Mouse (Mus musculus): ENCODE data around the gene Arl8b. TPM values are rescaled to one million over a fixed set of nuclear protein-coding genes. Genes with fewer than 3 reads are reported as not detected.

Arl8b gene
- 106 and 112 TPM in 2 replicates for polyA plus RNA-seq (2015; fragmentation: Nextera tagmentation; extraction: Ambion mirVana)

- ATAC-seq, result peak; percentile 96
- Histone ChIP-seq H3K27me3 (ENCODE audit: control insufficient read depth, insufficient read depth, low read depth, low read length) (no peaks in the 10 kb centered on the region), H3K4me1 (ENCODE audit: control insufficient read depth, insufficient read depth, low read length) (peaks cover 20% of the 10 kb centered on the region), H3K36me3 (ENCODE audit: control insufficient read depth, insufficient read depth, low read length) (no peaks in the 10 kb centered on the region), H3K27ac (ENCODE audit: low read length) (peak within 1 kb of the TSS; percentile 88), H3K9me3 (replicated peaks; ENCODE audit: control insufficient read depth, low read length, poor library complexity, severe bottlenecking) (no peaks in the 10 kb centered on the region), H3K9ac (ENCODE audit: low read depth, low read length) (peak within 1 kb of the TSS; percentile 96), H3K4me2 (ENCODE audit: low read length) (peak within 1 kb of the TSS; percentile 70), H3K4me3 (ENCODE audit: low read depth, low read length) (peak within 1 kb of the TSS; percentile 100)
- WGBS, result 10% methylated on average over 36 of the region's 36 CpGs
Measured at GRCm38 (mm10) chr6:108782526-108783183, at the start of gene Arl8b. Gene Arl8b, plus strand, starts transcription at chr6:108783099.

- ATAC-seq, result peak; percentile 86
- Histone ChIP-seq H3K9me3 (replicated peaks; ENCODE audit: control insufficient read depth, low read length, poor library complexity, severe bottlenecking) (no peaks in the 10 kb centered on the region), H3K27me3 (ENCODE audit: control insufficient read depth, insufficient read depth, low read depth, low read length) (no peaks in the 10 kb centered on the region), H3K27ac (ENCODE audit: low read length) (no peak overlapping the region), H3K4me1 (ENCODE audit: control insufficient read depth, insufficient read depth, low read length) (no peaks in the 10 kb centered on the region), H3K36me3 (ENCODE audit: control insufficient read depth, insufficient read depth, low read length) (no peaks in the 10 kb centered on the region), H3K4me3 (ENCODE audit: low read depth, low read length) (no peak overlapping the region), H3K4me2 (ENCODE audit: low read length) (no peak overlapping the region), H3K9ac (ENCODE audit: low read depth, low read length) (no peak overlapping the region)
- 57% methylated on average over 9 of the region's 9 CpGs for WGBS
Measured at GRCm38 (mm10) chr6:108735910-108736750, 46.8 kb upstream of the Arl8b start.

- Histone ChIP-seq H3K36me3 (ENCODE audit: control insufficient read depth, insufficient read depth, low read length) (no peaks in the 10 kb centered on the region), H3K4me2 (ENCODE audit: low read length) (no peak overlapping the region)
- ATAC-seq, result no peak
Measured at GRCm38 (mm10) chr6:108738463-108739203, 44.3 kb upstream of the Arl8b start.

GRCm38 (mm10) chr6:108740579-108740978 lies 42.3 kb upstream of the Arl8b start:
- 84% methylated on average over 4 of the region's 4 CpGs for WGBS
- H3K4me2 ChIP-seq (ENCODE audit: low read length), result no peak overlapping the region
- H3K9ac ChIP-seq (ENCODE audit: low read depth, low read length), result no peak overlapping the region
- ATAC-seq, result no peak
- H3K4me3 ChIP-seq (ENCODE audit: low read depth, low read length), result no peak overlapping the region
- no peak overlapping the region for H3K27ac ChIP-seq (ENCODE audit: low read length)
- H3K27me3 ChIP-seq (ENCODE audit: control insufficient read depth, insufficient read depth, low read depth, low read length), result no peaks in the 10 kb centered on the region
- H3K4me1 ChIP-seq (ENCODE audit: control insufficient read depth, insufficient read depth, low read length), result no peaks in the 10 kb centered on the region
- no peaks in the 10 kb centered on the region for H3K36me3 ChIP-seq (ENCODE audit: control insufficient read depth, insufficient read depth, low read length)
- H3K9me3 ChIP-seq (replicated peaks; ENCODE audit: control insufficient read depth, low read length, poor library complexity, severe bottlenecking), result no peaks in the 10 kb centered on the region

More at GRCm38 (mm10) chr6:108738463-108739203, 44.3 kb upstream of the Arl8b start:
- Histone ChIP-seq H3K27me3 (ENCODE audit: control insufficient read depth, insufficient read depth, low read depth, low read length) (no peaks in the 10 kb centered on the region), H3K9ac (ENCODE audit: low read depth, low read length) (no peak overlapping the region), H3K4me1 (ENCODE audit: control insufficient read depth, insufficient read depth, low read length) (no peaks in the 10 kb centered on the region), H3K9me3 (replicated peaks; ENCODE audit: control insufficient read depth, low read length, poor library complexity, severe bottlenecking) (no peaks in the 10 kb centered on the region), H3K4me3 (ENCODE audit: low read depth, low read length) (no peak overlapping the region), H3K27ac (ENCODE audit: low read length) (no peak overlapping the region)
- whole genome bisulfite sequencing, result 73% methylated on average over 9 of the region's 9 CpGs

- Histone ChIP-seq H3K9me3 (replicated peaks; ENCODE audit: control insufficient read depth, low read length, poor library complexity, severe bottlenecking) (no peaks in the 10 kb centered on the region), H3K27me3 (ENCODE audit: control insufficient read depth, insufficient read depth, low read depth, low read length) (no peaks in the 10 kb centered on the region), H3K27ac (ENCODE audit: low read length) (no peak overlapping the region), H3K4me3 (ENCODE audit: low read depth, low read length) (no peak overlapping the region), H3K4me1 (ENCODE audit: control insufficient read depth, insufficient read depth, low read length) (no peaks in the 10 kb centered on the region), H3K36me3 (ENCODE audit: control insufficient read depth, insufficient read depth, low read length) (no peaks in the 10 kb centered on the region), H3K9ac (ENCODE audit: low read depth, low read length) (no peak overlapping the region), H3K4me2 (ENCODE audit: low read length) (no peak overlapping the region)
- 89% methylated on average over 5 of the region's 5 CpGs for WGBS
- no peak for ATAC-seq
Measured at GRCm38 (mm10) chr6:108743730-108744129, 39.2 kb upstream of the Arl8b start.

DNA sequence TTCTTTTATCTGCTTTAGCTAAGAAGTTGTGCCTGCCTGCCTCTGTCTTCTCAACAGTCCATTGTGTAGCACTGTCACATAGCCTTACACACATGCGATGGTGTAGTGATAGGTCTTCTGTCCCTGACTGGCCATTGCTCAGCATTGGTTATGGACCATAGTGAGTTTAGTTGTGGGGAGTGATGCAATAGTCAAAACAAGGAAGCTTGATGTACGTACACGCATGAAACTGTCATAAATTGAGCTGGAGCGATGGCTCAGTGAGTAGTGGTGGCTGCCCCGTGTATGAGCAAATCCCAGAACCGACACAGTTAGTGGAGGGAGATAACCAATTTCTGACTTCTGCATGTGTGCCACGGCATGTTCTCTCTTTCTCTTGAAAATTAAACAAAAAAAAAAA lies 31.6 kb upstream of the Arl8b start:
- Histone ChIP-seq H3K36me3 (ENCODE audit: control insufficient read depth, insufficient read depth, low read length) (no peaks in the 10 kb centered on the region), H3K4me2 (ENCODE audit: low read length) (no peak overlapping the region), H3K27me3 (ENCODE audit: control insufficient read depth, insufficient read depth, low read depth, low read length) (no peaks in the 10 kb centered on the region), H3K4me3 (ENCODE audit: low read depth, low read length) (no peak overlapping the region), H3K9ac (ENCODE audit: low read depth, low read length) (no peak overlapping the region), H3K4me1 (ENCODE audit: control insufficient read depth, insufficient read depth, low read length) (no peaks in the 10 kb centered on the region), H3K27ac (ENCODE audit: low read length) (no peak overlapping the region), H3K9me3 (replicated peaks; ENCODE audit: control insufficient read depth, low read length, poor library complexity, severe bottlenecking) (no peaks in the 10 kb centered on the region)
- ATAC-seq, result no peak
- 91% methylated on average over 7 of the region's 7 CpGs for WGBS

GRCm38 (mm10) chr6:108752395-108752794 lies 30.5 kb upstream of the Arl8b start:
- no peaks in the 10 kb centered on the region for H3K9me3 ChIP-seq (replicated peaks; ENCODE audit: control insufficient read depth, low read length, poor library complexity, severe bottlenecking)
- no peak overlapping the region for H3K4me3 ChIP-seq (ENCODE audit: low read depth, low read length)
- 65% methylated on average over 5 of the region's 5 CpGs for WGBS
- no peaks in the 10 kb centered on the region for H3K36me3 ChIP-seq (ENCODE audit: control insufficient read depth, insufficient read depth, low read length)
- H3K27ac ChIP-seq (ENCODE audit: low read length), result no peak overlapping the region
- H3K4me2 ChIP-seq (ENCODE audit: low read length), result no peak overlapping the region
- H3K27me3 ChIP-seq (ENCODE audit: control insufficient read depth, insufficient read depth, low read depth, low read length), result no peaks in the 10 kb centered on the region
- no peak for ATAC-seq
- H3K4me1 ChIP-seq (ENCODE audit: control insufficient read depth, insufficient read depth, low read length), result no peaks in the 10 kb centered on the region
- H3K9ac ChIP-seq (ENCODE audit: low read depth, low read length), result no peak overlapping the region

- H3K4me2 ChIP-seq (ENCODE audit: low read length), result no peak overlapping the region
- H3K9ac ChIP-seq (ENCODE audit: low read depth, low read length), result no peak overlapping the region
- WGBS, result 90% methylated on average over 1 of the region's 1 CpGs
- H3K9me3 ChIP-seq (replicated peaks; ENCODE audit: control insufficient read depth, low read length, poor library complexity, severe bottlenecking), result no peaks in the 10 kb centered on the region
- H3K4me1 ChIP-seq (ENCODE audit: control insufficient read depth, insufficient read depth, low read length), result no peaks in the 10 kb centered on the region
- no peak overlapping the region for H3K4me3 ChIP-seq (ENCODE audit: low read depth, low read length)
- H3K27me3 ChIP-seq (ENCODE audit: control insufficient read depth, insufficient read depth, low read depth, low read length), result no peaks in the 10 kb centered on the region
- ATAC-seq, result no peak
- no peak overlapping the region for H3K27ac ChIP-seq (ENCODE audit: low read length)
- H3K36me3 ChIP-seq (ENCODE audit: control insufficient read depth, insufficient read depth, low read length), result no peaks in the 10 kb centered on the region
Measured at GRCm38 (mm10) chr6:108753536-108753935, 29.4 kb upstream of the Arl8b start.
